Mouse (Mus musculus): Measurements from ENCODE around the gene Cfap299. TPM values are rescaled to one million over a fixed set of nuclear protein-coding genes. Genes with fewer than 3 reads are reported as not detected.
"Not testable (repeated sequence)": the region's sequence is repeated elsewhere in the genome, so short reads cannot be mapped to it uniquely, and the experiment has no call there.

Gene Cfap299
- total RNA-seq (2021): 1 to 10 TPM in 1 of 2 experiments, under 1 TPM in 1; 0.48 to 1.7 TPM
- long read RNA-seq, experiment 1, partial matches to known transcripts: 0 of 1 reads
- long read RNA-seq, experiment 1, other reads (novel, unspliced or antisense): 1 of 1 reads
- long read RNA-seq, experiment 2, partial matches to known transcripts: 0 of 2 reads
- long read RNA-seq, experiment 2, other reads (novel, unspliced or antisense): 2 of 2 reads

DNA sequence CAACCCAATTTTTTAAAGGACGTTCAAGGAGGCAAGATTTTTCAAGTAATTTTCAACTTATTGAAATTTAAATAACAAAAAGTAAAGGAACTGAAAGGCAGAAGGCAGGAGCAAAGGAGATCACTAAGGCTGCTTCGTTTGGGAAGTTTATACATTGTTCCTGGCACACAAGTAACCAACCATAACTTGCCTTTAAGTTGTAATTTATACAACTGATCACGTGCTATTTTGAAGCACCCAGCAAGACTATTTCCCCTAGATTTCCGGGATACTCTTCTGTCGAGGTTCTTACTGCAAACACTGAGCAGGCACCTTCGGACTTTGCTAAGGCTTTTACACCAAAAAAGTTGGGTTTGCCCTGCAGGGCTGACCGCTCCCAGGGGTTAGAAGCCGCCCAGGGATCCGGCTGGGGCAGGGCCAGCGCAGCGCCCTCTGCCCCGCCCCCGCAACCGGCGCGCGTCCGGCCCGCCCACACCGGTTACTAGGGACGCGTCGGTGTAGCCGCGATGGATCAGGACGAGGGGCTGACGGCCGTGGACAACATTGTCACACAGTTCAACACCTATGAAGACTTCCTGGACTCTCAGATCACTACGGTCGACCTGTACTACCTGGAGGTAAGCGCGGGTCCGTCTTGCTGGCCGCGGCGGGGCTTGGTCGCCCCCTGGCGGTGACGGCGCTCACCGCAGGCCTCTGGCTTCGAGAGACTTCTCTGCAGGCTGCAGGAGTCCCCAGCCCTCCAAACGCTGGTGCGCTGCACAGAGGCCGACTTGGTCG is at the start of gene Cfap299:
Gene Cfap299, plus strand, starts transcription at position 457 of the 777 bp plus-strand sequence.
- peak; percentile 78 to 84 for DNase-seq (ENCODE audit: low spot score in 2 of 2)

- no peak for DNase-seq (ENCODE audit: low spot score in 2 of 2)
These were observed 47.1 kb upstream of the Cfap299 start for GRCm38 (mm10) chr5:98281993-98282392.

DNA sequence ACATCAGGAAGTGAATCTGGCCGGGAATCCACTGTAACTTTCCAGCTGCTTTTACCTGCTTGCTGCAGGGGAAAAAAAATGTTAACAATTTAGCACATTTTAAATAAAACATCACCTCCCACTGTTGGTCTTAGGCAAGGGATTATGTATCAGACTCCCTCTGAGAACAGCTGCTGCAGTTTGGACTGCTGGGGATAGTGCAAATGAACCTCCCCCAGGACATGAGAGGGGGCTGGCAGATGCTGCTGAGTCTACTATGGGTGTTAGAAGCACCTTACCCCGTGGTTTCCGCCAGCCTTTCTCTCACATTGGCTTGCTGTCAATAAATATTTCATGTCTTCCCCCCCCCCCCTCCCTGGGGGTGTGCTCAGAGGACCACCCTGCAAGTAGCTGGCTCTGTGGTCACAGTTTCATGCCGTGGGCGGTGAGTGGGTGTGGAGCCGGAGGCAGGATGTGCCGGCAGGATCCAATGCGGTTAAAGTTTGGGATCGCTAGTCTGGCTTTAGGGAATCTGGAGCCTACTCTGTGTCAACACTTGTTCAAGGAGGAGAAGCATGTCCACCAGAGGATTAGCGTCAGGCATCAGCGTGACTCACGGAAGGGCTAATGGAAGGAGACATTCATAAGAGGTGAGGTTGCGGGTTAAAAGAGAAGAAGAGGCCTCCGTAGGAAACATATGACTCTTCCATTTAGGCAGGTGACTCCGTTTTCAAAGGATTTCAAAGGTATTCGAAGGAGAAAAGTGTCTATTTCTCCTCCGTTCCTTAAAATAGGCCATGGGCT is 45.2 kb upstream of the Cfap299 start:
- no peak for DNase-seq (ENCODE audit: low spot score in 2 of 2)

DNA sequence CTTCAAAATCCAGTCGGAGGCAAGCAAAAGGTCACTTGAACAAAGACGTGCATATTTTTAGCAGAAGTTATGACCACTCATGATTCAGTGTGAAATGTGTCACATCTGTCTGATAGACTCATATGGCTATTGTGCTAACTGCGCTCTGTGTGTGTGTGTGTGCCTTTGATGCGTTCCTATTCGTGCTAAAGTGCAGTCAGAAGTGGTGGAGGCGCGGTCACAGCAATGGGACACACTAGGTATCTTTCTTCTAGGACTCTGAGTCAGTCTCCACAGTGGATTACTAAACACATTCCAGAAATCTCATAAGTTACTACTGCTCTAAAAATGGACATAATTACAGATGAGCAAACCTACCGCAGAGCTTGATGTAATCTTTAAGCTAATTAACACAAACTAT is 38.5 kb upstream of the Cfap299 start:
- DNase-seq (ENCODE audit: low spot score in 2 of 2): no peak

DNA sequence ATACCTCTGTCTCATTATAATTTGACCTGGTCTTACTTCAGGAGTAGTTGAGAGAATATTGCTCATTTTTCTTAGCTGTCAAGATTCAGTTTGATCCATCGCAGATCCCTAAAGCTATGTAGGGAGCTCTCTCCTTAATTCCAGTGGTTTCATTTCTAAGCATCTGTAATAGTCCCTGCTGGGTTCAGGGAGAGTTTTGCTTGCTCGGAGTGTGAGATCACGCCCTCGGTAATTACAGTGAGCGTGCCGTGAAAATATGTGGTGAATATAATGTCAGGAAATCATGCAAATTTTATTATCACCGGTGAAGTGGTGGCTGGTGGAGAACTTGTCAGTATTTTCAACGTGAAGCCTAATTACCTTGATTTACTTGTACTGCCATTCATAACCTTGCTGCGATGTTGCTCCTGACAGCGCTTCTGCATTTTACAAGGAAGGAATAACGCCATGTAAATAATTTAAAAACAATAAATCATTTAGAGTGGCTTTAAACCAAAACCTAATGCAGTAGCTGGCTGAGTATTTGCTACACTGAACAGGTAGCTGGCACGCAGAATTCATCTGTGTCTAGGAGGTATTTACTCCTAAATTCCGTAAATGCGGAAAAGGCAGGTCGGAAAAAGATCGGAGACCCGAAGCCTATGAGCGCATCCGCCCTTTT is 36.6 kb upstream of the Cfap299 start:
- DNase-seq (ENCODE audit: low spot score in 2 of 2): no peak

- no peak for DNase-seq (ENCODE audit: low spot score in 2 of 2)
These were observed 35.9 kb upstream of the Cfap299 start for GRCm38 (mm10) chr5:98293049-98293715.

DNA sequence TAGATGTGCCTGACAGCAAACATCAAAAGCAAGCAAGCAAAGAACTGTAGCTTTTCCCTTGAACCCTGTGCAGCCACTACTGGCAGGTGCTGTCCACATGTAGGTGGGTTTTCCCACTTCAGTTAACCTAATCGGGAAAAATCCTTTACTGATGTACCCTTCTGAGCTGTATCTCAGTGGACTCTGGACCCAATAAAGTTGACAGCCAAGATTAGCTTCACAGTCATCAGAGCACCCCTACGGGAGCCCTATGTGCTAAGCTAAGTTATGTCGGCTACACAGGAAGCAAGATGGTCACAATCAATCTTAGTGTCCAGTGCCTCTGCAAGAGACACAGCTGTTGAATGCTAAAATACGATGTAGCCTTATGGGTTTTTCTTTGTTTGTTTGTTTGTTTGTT is 29.0 kb upstream of the Cfap299 start:
- no peak for DNase-seq (ENCODE audit: low spot score in 2 of 2)

GRCm38 (mm10) chr5:98305673-98306072 is 23.4 kb upstream of the Cfap299 start:
- no peak for DNase-seq (ENCODE audit: low spot score in 2 of 2)

DNA sequence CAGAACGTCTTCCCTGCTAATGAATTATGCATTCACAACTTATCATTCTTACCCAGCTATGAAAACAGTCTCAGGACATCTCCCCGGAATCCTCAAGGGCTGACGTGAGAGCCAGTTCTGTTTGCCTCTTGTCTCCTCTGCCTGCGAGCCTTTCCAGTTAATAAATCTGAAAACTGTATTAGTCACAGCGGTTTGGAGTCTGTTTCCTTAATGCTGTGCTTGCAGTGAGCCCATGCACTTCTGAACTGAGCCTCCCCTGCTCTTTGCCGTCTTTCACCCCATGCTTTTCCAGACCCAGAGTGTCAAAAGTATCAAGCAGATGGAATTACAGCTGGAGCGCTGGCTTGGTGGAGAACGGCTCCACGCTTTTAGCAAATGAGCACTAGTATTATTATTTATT is 22.6 kb upstream of the Cfap299 start:
- no peak for DNase-seq (ENCODE audit: low spot score in 2 of 2)

DNA sequence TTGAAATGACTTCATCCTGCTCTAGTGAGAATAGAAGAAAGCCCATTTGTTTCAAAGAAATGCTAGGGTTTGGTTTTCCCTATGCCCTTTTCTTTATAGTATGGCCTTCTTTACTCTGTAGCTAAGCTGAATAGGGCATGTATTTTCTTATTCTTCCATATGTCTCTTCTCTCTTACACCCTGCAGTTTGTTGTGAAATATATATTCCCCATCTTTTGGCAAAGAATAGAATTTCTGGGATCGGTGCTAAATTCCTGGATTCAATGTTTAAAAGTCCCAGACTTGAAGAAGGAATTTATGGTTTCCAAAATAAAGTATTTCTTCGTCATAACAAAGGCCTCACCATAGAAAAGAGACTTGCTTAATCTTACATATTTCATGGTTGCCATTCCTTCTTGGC is 2.5 kb upstream of the Cfap299 start:
- no peak for DNase-seq (ENCODE audit: low spot score in 2 of 2)

DNA sequence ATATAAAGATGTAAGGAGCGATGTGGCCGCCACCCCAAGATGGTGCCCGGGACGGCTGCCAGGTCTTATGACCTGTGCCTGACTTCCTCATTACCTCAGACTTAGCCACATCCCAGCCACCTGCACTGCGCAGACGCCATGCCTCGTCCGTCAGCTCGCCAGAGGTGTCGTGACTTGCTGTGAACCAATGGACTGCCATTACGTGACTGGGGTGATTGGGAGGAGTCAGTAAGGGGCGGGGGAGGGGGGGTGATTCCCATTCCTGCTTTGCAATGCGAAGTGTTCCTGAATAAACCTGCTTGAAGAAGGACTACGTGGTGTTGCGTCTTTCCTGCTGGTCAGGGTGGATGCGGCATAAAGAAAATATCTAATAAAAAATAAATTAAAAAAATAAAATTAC is 14.6 kb downstream of the Cfap299 start:
- not testable (repeated sequence) for DNase-seq (ENCODE audit: low spot score in 2 of 2)

DNA sequence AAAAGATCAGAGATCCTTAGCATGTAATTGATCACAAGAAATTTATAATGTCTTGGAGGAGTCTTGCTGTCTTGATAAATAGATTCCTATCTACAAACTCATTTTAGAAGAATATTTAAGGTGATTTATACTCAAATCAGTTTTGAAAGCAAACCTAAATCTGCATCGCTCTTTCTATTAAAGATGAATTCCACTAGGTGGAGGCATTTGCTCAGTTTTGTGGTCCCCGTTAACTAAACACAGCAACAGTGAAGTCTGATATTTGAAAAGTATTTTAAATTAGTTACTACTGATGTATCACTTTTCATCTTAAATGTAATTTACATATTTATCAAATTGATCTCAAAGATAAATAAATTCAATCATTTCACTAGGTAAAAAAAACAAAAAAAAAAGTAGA is 15.5 kb downstream of the Cfap299 start:
- peak in 1 of 2 experiments; percentile 38 for DNase-seq (ENCODE audit: low spot score in 2 of 2)

- peak; percentile 15 to 16 for DNase-seq (ENCODE audit: low spot score in 2 of 2)
These were observed 17.0 kb downstream of the Cfap299 start for GRCm38 (mm10) chr5:98346067-98346466.

- DNase-seq (ENCODE audit: low spot score in 2 of 2): peak; percentile 68 to 75
These were observed 19.5 kb downstream of the Cfap299 start for GRCm38 (mm10) chr5:98348605-98349004.

- no peak for DNase-seq (ENCODE audit: low spot score in 2 of 2)
These were observed 30.8 kb downstream of the Cfap299 start for GRCm38 (mm10) chr5:98359912-98360311.

- no peak for DNase-seq (ENCODE audit: low spot score in 2 of 2)
These were observed 31.8 kb downstream of the Cfap299 start for GRCm38 (mm10) chr5:98360792-98361419.

DNA sequence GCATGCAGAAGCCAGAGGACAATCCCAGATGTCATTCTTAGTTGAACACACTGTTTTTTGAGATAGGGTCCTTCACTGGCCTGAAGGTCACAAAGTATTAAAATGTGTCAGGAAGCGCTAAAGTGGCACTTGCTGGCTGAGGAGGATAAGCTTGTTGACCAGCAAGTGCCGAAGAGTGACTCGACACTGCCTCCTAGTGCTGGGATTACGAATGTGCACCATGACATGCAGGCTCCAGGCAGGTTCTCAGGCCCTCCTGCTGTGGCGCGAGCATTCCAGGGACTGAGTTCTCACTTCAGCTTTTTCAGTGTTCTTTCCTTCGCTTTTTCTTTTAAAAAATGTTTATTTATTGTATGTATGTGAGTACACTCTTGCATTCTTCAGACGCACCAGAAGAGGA is 34.3 kb downstream of the Cfap299 start:
- DNase-seq (ENCODE audit: low spot score in 2 of 2): no peak

- DNase-seq (ENCODE audit: low spot score in 2 of 2): no peak
These were observed 36.2 kb downstream of the Cfap299 start for GRCm38 (mm10) chr5:98365340-98365739.

DNA sequence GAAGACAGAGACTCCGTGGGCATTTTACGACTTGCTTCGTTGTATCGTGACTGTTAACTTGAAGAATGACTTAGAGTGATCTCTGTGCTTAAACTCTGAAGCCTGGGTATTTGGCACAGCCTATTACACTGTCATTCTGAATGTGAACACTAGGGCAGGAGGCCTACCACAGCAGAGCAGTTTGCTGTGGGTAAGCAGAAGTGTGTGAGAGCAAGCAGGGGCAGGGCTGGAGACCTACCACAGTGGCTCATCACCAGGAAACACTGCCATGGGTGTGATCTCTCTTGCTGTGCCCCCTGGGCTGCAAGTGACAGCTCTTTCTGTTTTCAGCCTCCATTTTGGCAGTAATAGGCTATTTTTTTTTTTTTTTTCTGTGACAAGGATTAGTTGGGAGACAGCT is 39.7 kb downstream of the Cfap299 start:
- no peak for DNase-seq (ENCODE audit: low spot score in 2 of 2)

- DNase-seq (ENCODE audit: low spot score in 2 of 2): peak in 1 of 2 experiments; percentile 9
These were observed 40.3 kb downstream of the Cfap299 start for GRCm38 (mm10) chr5:98369426-98369825.
